10 mouse cellular contexts compared by ENCODE assay signal in genomic region chr11:117028861-117029568, GRCm38 (mm10).
DNase-seq lines count a peak whose midpoint lies in the region; ATAC-seq and TF ChIP-seq lines count a peak whose summit lies in the region.
"Had no signal": no experiment of that assay in that cellular context is flagged by ENCODE, and none has a peak within 500 bp of the region (broad histone marks: within the 10 kb centered on the region; RNA-seq: fewer than 3 reads in every experiment).

No protein-coding gene starts in this region.

- H3K27me3 ChIP-seq in midbrain, embryonic 10.5 days (ENCODE audit: low read depth, poor library complexity, severe bottlenecking), result peaks cover 8% of the 10 kb centered on the region
- H3K27me3 ChIP-seq in heart, embryonic 12.5 days (replicated peaks), result peaks cover 22% of the 10 kb centered on the region

- peaks cover 10% of the 10 kb centered on the region; the same call in 1 of the 2 replicates for H3K9me3 ChIP-seq in midbrain, embryonic 10.5 days (replicated peaks)
- peaks cover 3% of the 10 kb centered on the region; the same call in 1 of the 2 replicates for H3K9me3 ChIP-seq in heart, embryonic 12.5 days (replicated peaks)

- TF ChIP-seq CTCF in layer of hippocampus, adult 2 months (conservative IDR thresholded peaks at IDR 0.05), result no peak
- no peak for TF ChIP-seq CTCF in lung, adult 2 months (IDR thresholded peaks at IDR 0.05; ENCODE audit: insufficient read depth, low read length)

- H3K4me1 ChIP-seq in midbrain, embryonic 10.5 days, result peaks cover 38% of the 10 kb centered on the region
- H3K4me1 ChIP-seq in lung, adult 2 months (ENCODE audit: control insufficient read depth, insufficient read depth, low read length), result no peaks in the 10 kb centered on the region
- peaks cover 41% of the 10 kb centered on the region for H3K4me1 ChIP-seq in heart, embryonic 12.5 days (replicated peaks)

- no peak overlapping the region for H3K4me3 ChIP-seq in layer of hippocampus, adult 2 months
- no peak overlapping the region for H3K4me3 ChIP-seq in midbrain, embryonic 10.5 days
- H3K4me3 ChIP-seq in lung, adult 2 months (replicated peaks; ENCODE audit: extremely low read depth, low read depth, low read length), result no peak overlapping the region
- H3K4me3 ChIP-seq in heart, embryonic 12.5 days, result no peak overlapping the region

- no peak overlapping the region for H3K4me2 ChIP-seq in heart, embryonic 12.5 days

- ATAC-seq in common myeloid progenitor, adult 5-6 weeks (replicated peaks; ENCODE audit: low read depth, poor library complexity, severe bottlenecking), result peak; percentile 37
- no peak for ATAC-seq in heart, embryonic 12.5 days (ENCODE audit: insufficient number of reproducible peaks, low FRiP score)

- peak overlapping the region; percentile 87 for H3K27ac ChIP-seq in layer of hippocampus, adult 2 months
- peak overlapping the region; percentile 68; the same call in 1 of the 2 replicates for H3K27ac ChIP-seq in midbrain, embryonic 10.5 days (replicated peaks)
- no peak overlapping the region for H3K27ac ChIP-seq in heart, embryonic 12.5 days (ENCODE audit: poor library complexity, severe bottlenecking)

- WGBS in midbrain, embryonic 10.5 days, result 69% methylated on average over 19 of the region's 19 CpGs
- WGBS in lung, adult 2 months, result 70% methylated on average over 19 of the region's 19 CpGs
- WGBS in heart, embryonic 12.5 days, result 57% methylated on average over 19 of the region's 19 CpGs

- DNase-seq in CD4-positive helper T cell, adult 2 months (ENCODE audit: low read depth, low spot score), result peak; percentile 9
- peak; percentile 50 to 57 for DNase-seq in layer of hippocampus, adult 2 months (ENCODE audit: low spot score in 2 of 2)
- DNase-seq in midbrain, embryonic 10.5 days (ENCODE audit: low spot score), result no peak
- no peak for DNase-seq in lung, adult 2 months
- no peak for DNase-seq in heart, adult 9 months (ENCODE audit: low spot score in 2 of 2)
- no peak for DNase-seq in cerebellum, adult 8-10 months
- DNase-seq: kidney, adult 11 months; lung, postnatal 36 days had no signal

- H3K9ac ChIP-seq in heart, embryonic 12.5 days, result no peak overlapping the region

- no peaks in the 10 kb centered on the region for H3K36me3 ChIP-seq in midbrain, embryonic 10.5 days
- no peaks in the 10 kb centered on the region for H3K36me3 ChIP-seq in heart, embryonic 12.5 days

- no peak for TF ChIP-seq POLR2A in lung, adult 2 months (IDR thresholded peaks at IDR 0.05; ENCODE audit: borderline replicate concordance, extremely low read depth, low read depth, low read length)

Comparison
In these comparisons a context has a peak if more than half of its experiments do, and no peak if none do; other contexts are left out.
1. DNase-seq: peak in CD4-positive helper T cell, adult 2 months (single experiment) and layer of hippocampus, adult 2 months (2 of 2); none in midbrain, embryonic 10.5 days (single experiment), lung, adult 2 months (single experiment), heart, adult 9 months (0 of 2) and cerebellum, adult 8-10 months (single experiment).